Comparison of ENCODE assay signal across 8 mouse cellular contexts in the genomic region with DNA sequence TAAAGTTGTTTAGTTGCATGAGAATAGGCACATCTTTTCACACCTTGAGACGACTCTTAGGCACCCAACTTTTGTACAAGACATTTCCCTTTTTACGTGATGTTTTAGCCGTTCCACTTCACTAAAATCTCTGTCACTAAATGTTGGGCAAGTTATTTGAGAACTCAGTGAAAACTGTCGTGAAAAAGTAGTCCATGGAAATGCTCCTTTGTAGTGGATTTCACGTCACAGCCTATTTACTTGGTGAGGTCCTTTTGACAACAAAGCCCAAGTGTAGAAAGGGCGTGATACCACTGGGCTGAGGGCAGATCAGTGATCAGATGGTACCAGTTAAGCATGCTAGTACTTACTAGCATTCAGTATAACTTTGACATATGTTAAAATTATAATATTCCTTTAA. TPM values are rescaled to one million over a fixed set of nuclear protein-coding genes. Genes with fewer than 3 reads are reported as not detected.
DNase-seq lines count a peak whose midpoint lies in the region; ATAC-seq and TF ChIP-seq lines count a peak whose summit lies in the region.

No protein-coding gene starts in this region.

- H3K9me3 ChIP-seq in lung, embryonic 16.5 days (ENCODE audit: control insufficient read depth, low read length), result no peaks in the 10 kb centered on the region
- H3K9me3 ChIP-seq in limb, embryonic 12.5 days, result no peaks in the 10 kb centered on the region
- no peaks in the 10 kb centered on the region for H3K9me3 ChIP-seq in stomach, embryonic 14.5 days (ENCODE audit: control insufficient read depth, low read depth, low read length)

- H3K36me3 ChIP-seq in lung, embryonic 16.5 days (ENCODE audit: control insufficient read depth, insufficient read depth, low read length), result no peaks in the 10 kb centered on the region
- no peaks in the 10 kb centered on the region for H3K36me3 ChIP-seq in limb, embryonic 12.5 days
- no peaks in the 10 kb centered on the region for H3K36me3 ChIP-seq in stomach, embryonic 14.5 days (ENCODE audit: control insufficient read depth, insufficient read depth, low read length)

- WGBS in lung, embryonic 16.5 days, result 4% methylated on average over 6 of the region's 6 CpGs
- WGBS in limb, embryonic 12.5 days, result 12% methylated on average over 6 of the region's 6 CpGs
- WGBS in stomach, embryonic 14.5 days, result 5% methylated on average over 6 of the region's 6 CpGs

- no peak for TF ChIP-seq CTCF in embryonic fibroblast, embryonic 13.5 days (IDR thresholded peaks at IDR 0.05; ENCODE audit: borderline replicate concordance, insufficient read depth, low read length)

- peak overlapping the region; percentile 97; the same call in 1 of the 2 replicates for H3K27ac ChIP-seq in lung, embryonic 16.5 days (ENCODE audit: low read length)
- peak overlapping the region; percentile 87 for H3K27ac ChIP-seq in embryonic fibroblast, embryonic 13.5 days (ENCODE audit: insufficient read depth, low read length)
- H3K27ac ChIP-seq in limb, embryonic 12.5 days, result peak overlapping the region; percentile 98; the same call in 1 of the 2 replicates
- H3K27ac ChIP-seq in stomach, embryonic 14.5 days (ENCODE audit: low read length), result no peak overlapping the region

- no peak for ATAC-seq in lung, embryonic 16.5 days (ENCODE audit: low read depth)
- ATAC-seq in limb, embryonic 12.5 days (ENCODE audit: insufficient number of reproducible peaks, insufficient read depth, low FRiP score, low TSS enrichment, low read depth), result no peak
- no peak for ATAC-seq in stomach, embryonic 14.5 days (ENCODE audit: insufficient number of reproducible peaks, insufficient read depth, low FRiP score, low read depth)
- ATAC-seq in activated CD4-positive, CD25-positive, alpha-beta regulatory T cell, adult 4 months, result no peak

- H3K4me2 ChIP-seq in lung, embryonic 16.5 days (ENCODE audit: low read depth, low read length), result peak overlapping the region; percentile 66
- H3K4me2 ChIP-seq in limb, embryonic 12.5 days, result peak overlapping the region; percentile 84
- H3K4me2 ChIP-seq in stomach, embryonic 14.5 days (replicated peaks; ENCODE audit: low read depth, low read length), result peak overlapping the region; percentile 78

- no peak for DNase-seq in lung, postnatal 4 days
- DNase-seq in ovary, postnatal 14 days (ENCODE audit: low spot score), result no peak
- DNase-seq in urinary bladder, postnatal 10 days (ENCODE audit: low spot score), result no peak

- 0 out of 2 replicates have a peak, but pooled peaks cover 3% of the 10 kb centered on the region for H3K4me1 ChIP-seq in lung, embryonic 16.5 days (replicated peaks; ENCODE audit: control insufficient read depth, insufficient read depth, low read length)
- peaks cover 4% of the 10 kb centered on the region for H3K4me1 ChIP-seq in embryonic fibroblast, embryonic 13.5 days (ENCODE audit: control insufficient read depth, insufficient read depth, low read length)
- H3K4me1 ChIP-seq in limb, embryonic 12.5 days (replicated peaks), result peaks cover 18% of the 10 kb centered on the region
- no peaks in the 10 kb centered on the region for H3K4me1 ChIP-seq in stomach, embryonic 14.5 days (ENCODE audit: control insufficient read depth, insufficient read depth, low read length)

- H3K27me3 ChIP-seq in lung, embryonic 16.5 days (ENCODE audit: control insufficient read depth, insufficient read depth, low read depth, low read length), result no peaks in the 10 kb centered on the region
- no peaks in the 10 kb centered on the region for H3K27me3 ChIP-seq in limb, embryonic 12.5 days
- H3K27me3 ChIP-seq in stomach, embryonic 14.5 days (ENCODE audit: control insufficient read depth, insufficient read depth, low read length), result no peaks in the 10 kb centered on the region

- peak overlapping the region; percentile 97 for H3K9ac ChIP-seq in lung, embryonic 16.5 days (ENCODE audit: low read length)
- H3K9ac ChIP-seq in limb, embryonic 12.5 days (replicated peaks), result peak overlapping the region; percentile 95
- H3K9ac ChIP-seq in stomach, embryonic 14.5 days (replicated peaks; ENCODE audit: low read depth, low read length), result peak overlapping the region; percentile 86; the same call in 1 of the 2 replicates

- no peak for TF ChIP-seq POLR2A in embryonic fibroblast, embryonic 13.5 days (IDR thresholded peaks at IDR 0.05; ENCODE audit: low read depth, low read length)

- H3K4me3 ChIP-seq in lung, embryonic 16.5 days (ENCODE audit: low read length), result peak overlapping the region; percentile 94
- H3K4me3 ChIP-seq in embryonic fibroblast, embryonic 13.5 days (ENCODE audit: insufficient read depth, low read length), result peak overlapping the region; percentile 95
- peak overlapping the region; percentile 88 for H3K4me3 ChIP-seq in limb, embryonic 12.5 days (replicated peaks)
- peak overlapping the region; percentile 96 for H3K4me3 ChIP-seq in stomach, embryonic 14.5 days (ENCODE audit: low read depth, low read length)

RNA-seq across cellular contexts. Expression of a gene that starts 1.2 kb away (rescaled TPM):
- 38.2 and 42.0 TPM in 2 replicates for polyA plus RNA-seq in lung, embryonic 16.5 days (2015; fragmentation: Nextera tagmentation; extraction: Ambion mirVana)
- polyA plus RNA-seq in embryonic fibroblast, embryonic 13.5 days (2011; ENCODE audit: insufficient read length, low read depth, missing spikeins), result 37.1 and 47.0 TPM in 2 replicates
- polyA plus RNA-seq in limb, embryonic 12.5 days (2016; fragmentation: Nextera tagmentation; extraction: Ambion mirVana), result 88.8 and 94.4 TPM in 2 replicates
- 61.5 and 61.7 TPM in 2 replicates for polyA plus RNA-seq in stomach, embryonic 14.5 days (2014; fragmentation: Nextera tagmentation; extraction: Ambion mirVana)
- polyA plus RNA-seq in activated CD4-positive, CD25-positive, alpha-beta regulatory T cell, adult 4 months (2017; shearing (Covaris generic)), result 1 to 10 TPM; 2.3 to 3.1 TPM
